Mouse (Mus musculus) megakaryocyte progenitor cell, adult 5-6 weeks (primary cell): ENCODE data around the gene Borcs7. TPM values are rescaled to one million over a fixed set of nuclear protein-coding genes. Genes with fewer than 3 reads are reported as not detected.

ENCODE experiments used
- ATAC-seq: replicated peaks from 2 replicates; pipeline ENCODE4 v1.8.0; 2016; ENCODE audit warnings: mild to moderate bottlenecking, moderate TSS enrichment, inconsistent platforms; ENCODE audit not compliant: poor library complexity
- total RNA-seq, 2 experiments: library from RNA; stranded (forward) in 1 of 2; stranded (reverse) in 1 of 2; fragments of 157-497, 149-512 nt in 1 of 2; fragments of 200-1000 nt in 1 of 2; gene quantifications; 2 replicates each; pipeline versions ENCODE4 v1.2.3 to v1.2.4; 2015 to 2017

Borcs7 gene
- total RNA-seq, 2 experiments from 2014 or later = 4.6 to 14.1 TPM

- no peak for ATAC-seq
Observed at GRCm38 (mm10) chr19:46662214-46662613, 27.5 kb upstream of the Borcs7 start.

- ATAC-seq = no peak
Observed at GRCm38 (mm10) chr19:46662784-46663183, 26.9 kb upstream of the Borcs7 start.

GRCm38 (mm10) chr19:46665474-46665873 lies 24.2 kb upstream of the Borcs7 start:
- ATAC-seq = no peak

- ATAC-seq = no peak
Observed at GRCm38 (mm10) chr19:46667300-46667699, 22.4 kb upstream of the Borcs7 start.

- ATAC-seq = no peak
Observed at GRCm38 (mm10) chr19:46668263-46668662, 21.4 kb upstream of the Borcs7 start.

GRCm38 (mm10) chr19:46669802-46670201 lies 19.9 kb upstream of the Borcs7 start:
- ATAC-seq = peak; percentile 38

- peak; percentile 90 for ATAC-seq
Observed at GRCm38 (mm10) chr19:46670691-46671090, 19.0 kb upstream of the Borcs7 start.

- ATAC-seq = peak; percentile 52
Observed at GRCm38 (mm10) chr19:46672766-46673418, 16.8 kb upstream of the Borcs7 start, which contains the start of gene Cyp17a1. Cyp17a1 (minus strand) TSS chr19:46673172.

- no peak for ATAC-seq
Observed at GRCm38 (mm10) chr19:46675641-46676040, 14.1 kb upstream of the Borcs7 start.

- peak; percentile 46; the same call in 1 of the 2 replicates for ATAC-seq
Observed at GRCm38 (mm10) chr19:46679720-46680383, 9.9 kb upstream of the Borcs7 start.

- ATAC-seq = no peak
Observed at GRCm38 (mm10) chr19:46690387-46690786, 681 bp downstream of the Borcs7 start.

- ATAC-seq = no peak
Observed at GRCm38 (mm10) chr19:46691078-46691477, 1.4 kb downstream of the Borcs7 start.

- no peak for ATAC-seq
Observed at GRCm38 (mm10) chr19:46693146-46693545, 3.4 kb downstream of the Borcs7 start.

- no peak for ATAC-seq
Observed at GRCm38 (mm10) chr19:46696482-46696881, 6.8 kb downstream of the Borcs7 start.

GRCm38 (mm10) chr19:46696943-46697342 lies 7.2 kb downstream of the Borcs7 start:
- no peak for ATAC-seq

- peak; percentile 54 for ATAC-seq
Observed at GRCm38 (mm10) chr19:46697840-46698517, 8.3 kb downstream of the Borcs7 start.

- peak; percentile 69 for ATAC-seq
Observed at GRCm38 (mm10) chr19:46699011-46699481, 9.3 kb downstream of the Borcs7 start.

GRCm38 (mm10) chr19:46701156-46701555 lies 11.4 kb downstream of the Borcs7 start:
- no peak for ATAC-seq

- peak; percentile 80 for ATAC-seq
Observed at GRCm38 (mm10) chr19:46705779-46706495, 16.2 kb downstream of the Borcs7 start.

GRCm38 (mm10) chr19:46706540-46707295 lies 17.0 kb downstream of the Borcs7 start:
- ATAC-seq = no peak
